Mouse (Mus musculus) lung, postnatal 36 days (tissue): ENCODE results near the gene Gmeb2.

Experiments
- DNase-seq: peaks from one replicate; pipeline ENCODE4 v3.0.0; 2022; ENCODE audit warnings: mixed read lengths

The Gmeb2 gene

DNA sequence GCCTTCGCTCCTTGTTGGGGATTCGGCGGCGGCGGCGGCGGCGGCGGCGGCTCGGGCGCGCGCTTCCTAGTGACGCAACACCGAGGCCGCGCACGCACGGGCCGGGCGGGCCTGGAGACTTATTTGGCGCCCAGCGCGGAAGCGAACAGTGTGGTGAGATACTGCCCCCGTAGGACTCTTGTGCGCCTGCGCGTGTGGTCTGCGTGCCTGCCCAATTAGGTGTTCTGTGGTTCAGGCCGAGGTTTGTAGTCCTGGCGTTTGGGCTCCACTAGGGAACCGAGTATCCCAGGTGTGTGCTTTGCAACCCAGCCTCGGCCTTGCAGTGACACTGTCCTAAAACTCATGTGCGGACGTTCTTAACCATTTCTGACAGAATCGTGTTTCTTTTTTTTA lies at the start of gene Gmeb2:
Gmeb2 (minus strand) TSS at position 78 of the 393 bp plus-strand sequence.
- peak; percentile 97 for DNase-seq

DNA sequence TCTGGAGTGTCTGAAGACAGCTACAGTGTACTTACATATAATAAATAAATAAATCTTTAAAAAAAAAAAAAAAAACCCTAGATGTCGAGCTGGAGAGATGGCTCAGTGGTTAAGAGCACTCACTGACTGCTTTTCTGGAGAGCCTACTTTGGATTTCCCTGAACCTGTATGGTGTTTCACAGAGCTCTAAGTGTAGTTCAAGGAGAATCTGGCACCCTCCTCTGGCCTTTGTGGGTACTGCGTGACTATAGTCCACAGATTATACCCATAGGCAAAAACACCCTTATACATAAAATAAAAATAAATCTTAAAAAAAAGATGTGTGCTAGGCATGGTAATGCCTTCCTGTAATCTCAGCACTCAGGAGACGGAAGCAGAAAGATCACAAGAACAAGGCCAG lies 46.2 kb upstream of the Gmeb2 start:
- peak; percentile 91 for DNase-seq

DNA sequence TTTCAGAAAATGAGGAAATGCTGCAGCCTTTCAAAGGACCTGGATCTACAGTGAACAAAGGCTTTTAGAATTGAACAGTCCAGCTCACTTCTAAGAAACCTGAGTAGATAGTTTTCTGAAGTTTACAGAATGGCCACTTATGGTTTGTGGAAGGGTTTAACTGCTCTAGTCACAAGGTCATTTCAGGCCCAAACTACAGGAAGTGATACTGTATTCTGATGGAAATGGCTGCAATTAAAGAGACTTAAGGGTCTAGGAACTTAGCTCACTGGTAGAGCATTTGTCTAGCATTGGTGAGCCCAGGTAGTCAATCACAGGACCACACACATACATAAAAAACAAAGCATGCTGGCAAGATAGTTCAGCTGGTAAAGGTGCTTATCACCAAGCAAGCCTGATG lies 44.7 kb upstream of the Gmeb2 start:
- no peak for DNase-seq

DNA sequence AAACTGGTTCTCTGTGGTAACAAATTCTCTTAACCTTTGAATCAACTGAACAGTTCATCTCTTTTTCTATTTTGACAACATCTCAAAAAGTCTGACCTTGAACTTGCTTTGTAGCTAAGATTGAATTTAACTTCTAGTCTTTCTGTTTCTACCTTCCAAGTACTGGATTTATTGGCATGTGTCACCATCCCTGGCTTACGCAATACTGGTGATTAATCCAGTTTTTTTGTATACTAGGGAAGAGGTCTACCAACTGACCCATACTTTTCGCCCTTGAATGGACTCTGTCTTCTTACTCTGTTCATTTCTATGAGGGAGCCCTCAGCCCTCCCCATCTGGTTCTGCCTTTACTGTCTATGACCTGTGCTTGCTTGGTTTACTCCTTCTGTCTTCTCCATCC lies 38.3 kb upstream of the Gmeb2 start:
- DNase-seq, result no peak

DNA sequence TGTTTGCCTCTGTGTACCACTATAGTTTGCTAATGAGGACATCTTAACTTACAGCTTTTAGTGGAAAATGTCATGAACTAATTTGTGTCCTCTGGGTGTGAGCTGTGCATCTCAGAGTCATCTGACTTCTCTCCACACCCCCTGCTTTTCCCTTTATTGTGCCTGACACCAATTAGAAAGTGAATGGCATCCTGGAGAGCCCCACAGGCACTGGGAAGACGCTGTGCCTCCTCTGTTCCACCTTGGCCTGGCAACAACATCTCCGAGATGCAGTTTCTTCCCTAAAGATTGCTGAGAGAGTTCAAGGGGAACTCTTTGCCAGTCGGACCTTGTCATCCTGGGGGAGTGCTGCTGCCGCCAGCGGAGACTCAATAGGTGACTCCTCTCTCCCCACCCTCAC lies 34.3 kb upstream of the Gmeb2 start:
- no peak for DNase-seq

DNA sequence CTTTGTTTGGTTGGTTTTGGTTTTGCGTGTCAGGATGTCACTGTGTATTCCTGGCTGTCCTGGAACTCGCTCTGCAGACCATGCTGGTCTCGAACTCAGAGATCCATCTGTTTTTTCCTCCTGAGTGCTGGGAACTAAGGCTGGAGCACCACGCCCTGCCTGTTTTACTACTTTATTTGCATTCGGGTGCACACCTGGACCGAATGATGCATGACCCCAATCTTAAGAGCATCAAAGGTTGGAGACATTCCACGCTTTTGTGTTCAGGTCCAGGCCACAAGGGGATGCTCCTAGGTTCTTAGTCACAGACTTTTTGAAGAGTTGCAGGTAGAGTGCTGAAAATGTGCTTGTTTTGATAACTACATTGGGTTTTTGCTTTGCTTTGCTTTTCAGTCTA lies 32.3 kb upstream of the Gmeb2 start:
- no peak for DNase-seq

DNA sequence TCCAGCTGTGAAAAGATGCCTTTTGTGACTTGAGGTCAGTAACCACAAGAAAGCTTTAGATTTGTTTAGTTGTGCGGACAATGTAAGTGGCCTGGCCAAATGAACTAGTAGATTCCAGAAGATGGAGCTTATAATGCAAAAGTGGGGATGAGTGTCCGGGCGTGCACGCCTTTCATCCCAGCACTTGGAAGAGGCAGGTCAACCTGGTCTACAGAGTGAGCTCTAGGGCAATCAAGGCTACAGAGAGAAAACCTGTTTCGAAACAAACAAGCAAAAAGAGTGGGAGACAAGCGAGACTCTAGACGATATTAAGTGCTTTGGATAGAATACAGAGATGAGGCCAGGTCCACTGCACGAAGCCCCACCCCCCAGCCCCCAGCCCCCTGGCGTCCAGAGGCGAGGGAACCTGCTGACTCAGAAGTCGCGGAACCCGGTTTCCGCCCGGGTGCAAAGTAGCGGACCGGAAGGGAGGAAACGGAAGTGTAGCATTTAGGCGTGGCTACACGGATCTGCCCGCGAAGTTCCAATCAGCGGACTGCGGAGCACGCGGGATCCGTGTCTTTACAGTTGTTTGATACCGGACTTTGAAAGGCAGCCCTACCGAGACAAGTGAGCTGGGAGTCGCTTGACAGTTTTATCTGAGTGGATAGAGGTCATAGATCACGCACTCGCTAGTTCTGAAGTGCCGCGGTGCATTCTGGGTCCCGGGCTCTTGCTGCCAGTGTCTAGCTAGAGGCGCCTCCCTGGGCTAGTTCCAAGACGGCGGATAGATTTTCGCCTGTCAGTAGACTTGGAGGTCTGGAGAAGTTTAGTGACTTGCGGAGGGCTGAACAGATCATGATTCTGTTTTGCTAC lies 31.6 kb upstream of the Gmeb2 start, which contains the start of gene Rtel1:
Rtel1 (plus strand) TSS at position 492 of the 855 bp plus-strand sequence.
- peak; percentile 87 for DNase-seq

DNA sequence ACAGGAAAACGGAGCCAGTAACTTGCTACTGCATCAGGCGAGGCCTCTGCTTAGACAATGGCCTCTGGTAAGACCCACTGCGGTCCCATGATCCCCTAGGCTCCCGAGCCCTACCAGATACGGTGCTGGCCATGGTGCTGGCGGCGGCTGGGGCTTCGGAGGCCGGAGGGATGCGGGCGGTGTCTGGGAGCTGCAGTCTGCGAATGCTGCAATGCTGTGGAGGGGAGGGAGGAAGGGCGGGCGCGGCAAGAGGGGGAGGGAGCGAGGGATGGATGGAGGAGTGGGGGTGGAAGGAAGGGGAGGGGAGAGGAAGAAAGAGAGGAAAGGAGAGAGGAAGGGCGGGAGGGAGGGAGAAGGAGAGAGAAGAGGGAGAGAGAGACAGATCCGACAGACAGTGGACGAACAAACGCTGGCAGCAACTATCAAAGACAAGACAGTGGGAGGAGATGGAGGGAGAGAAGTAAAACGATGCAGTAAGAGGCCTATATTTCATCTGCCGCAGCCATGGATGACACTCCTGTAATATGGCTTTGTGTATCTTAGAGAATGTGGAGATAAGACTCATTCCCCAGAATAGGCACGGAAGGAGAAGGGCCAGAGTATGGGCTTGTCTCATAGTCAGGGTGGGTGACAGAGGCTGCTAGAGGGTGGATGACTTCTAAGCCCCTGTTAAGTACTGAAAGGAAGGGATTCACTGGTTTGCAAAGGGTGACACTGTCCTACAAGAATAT lies 26.4 kb upstream of the Gmeb2 start, which contains the start of gene Stmn3:
Stmn3 (minus strand) TSS at position 421 of the 731 bp plus-strand sequence.
- peak; percentile 10 for DNase-seq

DNA sequence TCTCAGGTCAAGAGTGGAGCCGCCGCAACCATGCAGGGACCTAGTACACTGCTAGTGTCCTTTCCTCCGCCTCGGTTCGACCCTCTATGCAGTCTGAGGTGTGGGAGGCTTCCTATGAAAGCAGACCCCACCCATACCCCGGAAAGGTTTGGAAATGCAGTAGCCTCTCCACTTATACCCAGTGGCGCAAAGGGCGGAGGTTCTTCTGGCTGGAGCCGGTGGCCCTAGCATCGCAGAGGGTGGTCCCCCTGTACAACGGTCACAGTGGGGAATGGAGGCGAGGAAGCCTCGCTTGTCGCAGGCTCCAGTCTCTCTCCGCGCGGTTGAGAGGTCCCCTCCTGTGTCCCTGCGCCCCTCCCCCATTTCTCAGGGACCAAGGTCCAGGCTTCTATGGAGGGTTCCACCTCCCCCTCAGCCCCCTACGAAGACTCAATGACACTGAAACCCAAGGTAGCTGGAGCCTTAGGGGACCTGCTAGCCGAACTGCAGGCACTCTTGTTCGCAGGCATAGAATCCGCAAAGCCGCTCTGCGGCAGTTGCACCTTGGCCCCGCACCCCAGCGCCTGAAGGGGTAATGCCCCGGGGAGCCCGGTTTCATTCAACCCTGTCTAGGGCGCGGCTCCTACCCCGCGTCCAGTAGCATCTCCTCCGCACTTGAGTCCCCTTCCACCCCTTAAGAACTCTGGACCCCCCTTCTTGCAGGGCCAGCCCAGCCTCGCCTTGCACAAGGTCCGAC lies 25.7 kb upstream of the Gmeb2 start:
- no peak for DNase-seq

DNA sequence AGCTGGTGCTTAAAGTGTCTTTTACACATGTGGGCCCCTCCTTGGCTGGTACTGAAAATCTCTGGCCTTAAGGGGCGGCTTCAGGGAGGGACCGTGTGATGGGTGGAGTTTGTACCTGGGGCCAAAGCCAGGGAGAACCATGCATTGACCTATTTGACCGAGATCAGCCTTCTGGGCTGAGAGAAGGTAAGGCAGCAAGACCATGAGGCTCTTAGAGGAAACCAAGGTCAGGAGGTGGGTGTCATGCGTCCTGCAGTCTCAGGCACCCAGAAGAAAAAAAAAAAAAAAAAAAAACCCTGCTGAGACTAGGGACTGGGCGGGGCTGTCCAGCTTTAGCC lies 25.1 kb upstream of the Gmeb2 start:
- no peak for DNase-seq

DNA sequence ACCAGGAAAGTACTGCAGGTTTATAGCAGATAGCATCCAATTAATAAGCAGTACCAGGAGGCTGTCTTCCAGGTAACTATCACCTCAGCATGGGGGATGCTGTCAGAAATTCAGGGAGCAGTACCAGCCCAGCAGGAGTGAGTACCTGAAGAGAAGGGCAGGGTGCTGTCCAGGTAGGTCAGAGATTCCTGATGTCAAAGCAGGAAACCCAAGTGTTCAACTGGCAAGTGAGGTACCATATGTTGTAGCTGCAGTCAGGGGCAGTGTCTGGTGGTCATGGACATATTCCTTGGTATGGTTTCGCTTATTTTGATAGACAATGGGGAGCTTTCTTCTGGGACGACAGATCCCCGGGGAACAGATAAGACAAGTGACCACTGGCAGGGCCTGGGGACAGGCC lies 24.6 kb upstream of the Gmeb2 start:
- no peak for DNase-seq

DNA sequence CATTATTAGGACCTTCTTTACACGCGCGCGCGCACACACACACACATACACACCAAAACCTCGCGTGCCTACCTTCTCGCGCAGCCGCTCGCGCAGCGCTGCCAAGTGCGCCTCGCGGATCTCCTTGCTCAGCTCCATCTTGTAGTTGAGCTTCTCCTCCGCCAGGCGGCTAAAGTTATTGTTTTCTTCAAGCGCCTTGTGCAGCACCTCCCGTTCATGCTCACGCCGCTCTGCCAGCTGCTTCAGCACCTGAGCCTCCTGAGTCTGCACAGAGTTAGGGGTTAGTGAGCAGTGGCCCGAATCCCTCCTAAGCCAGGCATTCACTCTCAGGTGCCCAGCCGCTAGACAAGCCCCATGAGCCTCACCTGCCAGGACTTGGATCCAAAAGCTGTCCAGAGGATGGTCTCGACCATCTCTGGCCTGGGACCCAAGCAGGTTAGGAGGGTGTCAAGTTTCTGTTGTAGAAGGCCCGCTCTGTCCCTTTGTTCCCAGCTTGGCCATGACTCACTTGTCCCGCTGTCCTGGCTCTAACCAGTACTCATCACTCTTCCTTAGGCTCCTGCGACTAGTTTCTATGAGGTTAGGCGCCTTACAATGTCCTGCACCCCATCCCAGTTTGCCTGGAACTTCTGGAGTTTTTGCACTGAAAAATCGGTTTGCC lies 19.4 kb upstream of the Gmeb2 start:
- DNase-seq, result peak; percentile 78

DNA sequence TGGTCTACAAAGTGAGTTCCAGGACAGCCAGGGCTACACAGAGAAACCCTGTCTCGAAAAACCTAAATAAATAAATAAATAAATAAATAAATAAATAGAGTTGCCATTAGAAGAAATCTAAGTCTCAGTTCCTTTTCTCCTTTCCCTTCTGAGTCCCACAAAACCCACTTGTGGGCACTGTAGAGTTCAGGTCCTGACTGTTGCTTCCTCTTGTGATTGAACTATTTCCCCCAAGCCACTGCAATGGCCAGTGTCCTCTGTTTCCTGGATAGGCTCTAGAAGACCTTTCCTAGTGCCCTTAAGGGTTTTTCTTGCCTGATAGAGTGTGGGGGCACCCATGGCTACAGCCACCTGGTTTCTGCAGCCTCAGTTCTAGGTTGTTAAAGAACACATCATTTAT lies 17.1 kb upstream of the Gmeb2 start:
- DNase-seq, result peak; percentile 28

DNA sequence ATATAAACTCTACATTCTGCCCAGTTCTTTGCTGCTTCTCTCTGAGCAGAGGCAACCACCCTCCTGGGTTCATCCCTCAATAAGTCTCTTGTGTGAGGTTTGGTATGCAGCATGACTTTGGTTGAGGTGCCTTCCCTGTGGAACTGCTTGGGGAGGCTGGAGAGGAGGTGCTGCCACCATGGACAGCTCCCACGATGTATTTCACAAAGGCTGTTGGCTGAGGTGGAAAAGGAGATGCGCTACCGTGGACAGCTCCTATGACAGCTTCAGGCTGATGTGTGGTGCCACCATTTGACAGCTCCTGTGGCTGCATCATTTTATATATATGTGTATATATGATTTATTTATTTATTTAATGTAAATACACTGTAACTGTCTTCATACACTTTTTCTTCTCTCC lies 14.2 kb upstream of the Gmeb2 start:
- peak; percentile 8 for DNase-seq

DNA sequence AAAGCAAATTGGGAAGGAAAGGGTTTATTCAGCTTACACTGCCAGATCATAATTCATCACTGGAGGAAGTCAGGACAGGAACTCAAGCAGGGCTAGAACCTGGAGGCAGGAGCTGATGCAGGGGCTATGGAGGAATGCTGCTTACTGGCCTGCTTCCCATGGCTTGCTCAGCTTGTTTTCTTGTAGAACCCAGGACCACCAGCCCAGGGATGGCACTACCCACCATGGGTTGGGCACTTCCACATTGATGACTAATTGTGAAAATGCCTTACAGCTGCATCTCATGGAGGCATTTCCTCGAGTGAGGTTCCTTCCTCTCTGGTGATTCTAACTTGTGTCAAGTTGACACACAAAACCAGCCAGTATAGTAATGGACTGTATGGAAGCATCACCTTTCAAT lies 3.1 kb upstream of the Gmeb2 start:
- no peak for DNase-seq

DNA sequence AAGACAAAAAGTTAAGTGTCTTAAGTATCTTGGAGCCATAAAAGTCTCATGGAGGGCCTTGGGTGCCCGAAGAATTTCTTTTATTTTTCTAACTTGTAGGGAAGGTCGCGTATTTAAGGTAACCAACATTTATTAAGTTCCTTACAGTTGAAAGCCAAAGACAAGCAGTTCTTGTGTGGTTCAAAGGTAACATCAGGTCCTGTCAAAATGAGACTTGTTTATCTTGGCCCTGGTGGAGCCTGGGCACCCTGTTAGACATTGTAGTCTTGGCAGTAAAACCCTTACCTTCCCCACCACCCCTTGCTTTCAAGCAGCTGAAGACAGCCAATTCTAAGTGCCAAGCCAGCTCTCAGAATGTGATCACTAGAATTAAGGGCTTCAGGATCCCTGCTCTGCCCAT lies 856 bp upstream of the Gmeb2 start:
- no peak for DNase-seq

DNA sequence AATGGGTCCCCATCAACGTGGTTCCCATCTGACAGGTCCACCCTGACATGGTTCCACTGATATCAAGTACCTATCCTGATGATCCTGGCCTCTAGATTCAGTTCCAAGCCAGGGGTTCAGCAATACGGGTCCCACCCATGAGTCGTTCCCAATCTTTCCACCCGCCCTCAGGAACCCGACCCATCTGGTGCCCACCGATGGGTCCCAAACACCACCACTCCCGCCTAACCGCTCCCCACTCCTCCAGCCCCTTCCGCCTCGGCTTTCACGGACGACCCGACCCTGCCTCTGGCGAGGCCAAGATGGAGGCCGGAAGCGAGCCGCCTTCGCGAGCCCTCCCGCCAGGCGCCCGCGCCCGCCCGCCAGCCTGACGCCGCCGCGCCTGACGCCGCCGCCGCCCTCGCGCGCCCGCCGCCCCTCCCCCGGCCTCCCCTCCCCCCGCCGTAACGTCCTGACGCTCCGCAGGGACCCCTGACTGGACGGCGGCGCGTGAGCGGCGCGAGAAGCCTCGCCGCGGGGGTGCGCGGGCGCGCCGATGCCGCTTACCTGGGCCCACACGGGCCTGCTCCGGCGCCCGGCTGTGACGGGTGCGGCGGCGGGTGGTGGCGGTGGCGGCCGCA lies 387 bp downstream of the Gmeb2 start:
- peak; percentile 80 for DNase-seq

DNA sequence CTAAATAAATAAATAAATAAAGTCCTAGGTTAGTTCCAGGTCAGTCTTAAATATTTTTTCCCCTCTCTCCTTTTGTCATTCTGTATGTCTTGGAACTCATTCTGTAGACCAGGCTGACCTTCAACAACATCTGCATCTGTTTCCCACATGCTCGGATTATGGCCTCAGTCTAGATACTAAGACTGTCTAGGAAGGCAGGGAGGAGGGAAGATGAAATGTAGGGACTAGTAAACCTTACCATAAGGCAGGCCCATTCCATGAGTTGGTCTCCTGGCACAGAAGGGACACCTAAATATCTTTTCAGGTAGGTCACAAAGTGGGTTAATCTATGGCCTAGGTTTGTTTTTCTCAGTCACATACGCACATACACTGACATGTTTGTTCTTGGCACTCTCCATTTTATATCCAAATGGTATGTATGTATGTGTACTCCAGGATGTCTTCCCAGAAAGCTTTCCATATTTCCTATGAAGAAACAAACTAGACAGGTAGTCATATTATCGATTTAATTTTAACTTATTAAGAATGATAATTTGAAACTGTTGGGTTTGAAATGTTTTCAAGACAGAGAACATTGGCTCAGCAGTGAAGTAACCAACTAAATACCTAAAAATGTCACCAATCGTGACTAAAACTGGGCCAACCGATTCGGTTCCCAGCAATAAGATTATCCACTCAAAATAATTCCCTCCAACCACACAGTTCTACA lies 1.1 kb downstream of the Gmeb2 start:
- DNase-seq, result no peak

DNA sequence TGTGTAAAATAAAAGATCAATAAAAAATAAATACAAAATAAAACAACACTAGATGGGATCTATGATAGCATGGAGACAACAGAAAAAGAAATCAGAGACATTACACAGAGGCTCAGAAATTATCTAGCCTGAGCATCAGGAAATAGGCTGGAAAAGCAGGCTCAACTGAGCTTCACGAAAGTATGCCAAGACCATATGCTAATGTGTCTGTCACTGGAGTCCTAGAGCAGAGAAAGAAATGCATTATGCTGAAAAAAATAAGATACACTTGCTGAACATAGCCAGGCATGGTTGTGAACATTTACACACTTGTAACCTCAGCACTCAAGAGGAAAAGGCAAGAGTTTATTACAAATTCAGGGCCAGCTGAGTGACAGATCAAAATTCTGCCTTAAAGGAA lies 7.9 kb downstream of the Gmeb2 start:
- DNase-seq, result no peak

DNA sequence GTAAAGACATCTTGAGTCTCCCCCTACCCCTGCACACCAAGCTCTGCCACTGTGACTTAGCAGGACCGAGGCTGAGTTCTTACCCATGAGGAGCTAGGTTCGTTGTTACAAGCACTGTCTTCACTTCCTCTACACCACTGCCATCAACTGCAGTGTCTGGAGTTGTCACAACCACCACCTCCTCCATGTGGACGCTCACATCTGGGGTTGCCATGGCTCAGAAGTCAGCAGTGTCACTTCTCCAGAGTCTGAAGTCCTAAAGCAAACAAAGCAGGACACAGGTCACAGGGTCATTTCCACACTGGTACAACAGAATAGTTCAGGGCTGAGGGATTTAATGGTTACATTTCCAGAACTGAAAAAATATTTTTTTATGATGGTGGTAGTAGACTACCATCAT lies 10.0 kb downstream of the Gmeb2 start:
- DNase-seq, result peak; percentile 8

DNA sequence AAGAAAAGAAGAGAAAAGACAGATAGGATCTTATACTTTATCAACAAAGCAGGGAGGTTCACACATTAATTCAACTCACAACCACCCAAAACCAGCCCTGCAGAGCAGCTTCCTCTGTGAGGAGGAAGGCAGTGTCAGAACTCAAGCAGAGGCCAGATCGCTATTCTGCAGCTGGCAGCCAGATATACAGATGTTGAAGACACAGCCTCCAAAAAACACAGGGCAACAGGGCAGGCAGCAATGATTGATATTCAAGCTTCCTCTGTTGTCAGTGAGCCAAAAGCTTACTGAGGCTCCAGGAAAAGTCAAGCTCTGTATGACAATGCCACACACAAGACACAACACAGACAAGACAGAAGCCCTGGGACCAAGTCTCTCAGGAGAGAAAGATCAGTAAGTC lies 11.1 kb downstream of the Gmeb2 start:
- DNase-seq, result peak; percentile 82

DNA sequence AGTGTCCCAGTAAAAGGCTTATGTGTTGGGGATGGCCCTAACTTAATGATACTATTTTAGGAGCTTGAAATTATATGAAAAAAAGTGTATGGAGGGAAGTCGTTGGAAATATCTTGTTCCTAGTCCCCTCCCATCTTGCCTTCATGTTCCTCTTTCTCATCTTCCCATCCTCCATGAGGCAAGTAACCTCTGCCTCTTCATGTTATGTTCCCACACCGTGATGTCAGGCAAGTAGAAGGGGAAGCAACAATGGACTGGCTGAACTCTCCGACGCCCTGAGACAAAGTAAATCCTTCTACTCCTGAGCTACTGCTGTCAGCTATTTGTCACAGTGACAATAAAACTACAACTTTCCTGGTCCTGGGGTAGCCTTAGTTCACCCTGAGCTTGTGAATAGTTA lies 13.2 kb downstream of the Gmeb2 start:
- DNase-seq, result no peak
